Mouse (Mus musculus) cerebellum, postnatal 14 days (tissue): ENCODE results near the gene Fcnb.
A peak's percentile ranks its signal among the peaks of the same experiment; 100 is the strongest.

Source experiments
- DNase-seq, 2 experiments: peaks; one replicate each; pipeline ENCODE4 v3.0.0; 2021; ENCODE audit warnings: mixed read lengths in 2 of 2

Fcnb gene

GRCm38 (mm10) chr2:28084768-28085167 is at the start of gene Fcnb:
Gene Fcnb, minus strand, starts transcription at chr2:28084885.
- DNase-seq: no peak

GRCm38 (mm10) chr2:28133833-28134232 is 49.1 kb upstream of the Fcnb start:
- DNase-seq: peak; percentile 76 to 79

GRCm38 (mm10) chr2:28132117-28132516 is 47.4 kb upstream of the Fcnb start:
- DNase-seq: no peak

GRCm38 (mm10) chr2:28126763-28127438 is 42.2 kb upstream of the Fcnb start:
- DNase-seq: no peak

GRCm38 (mm10) chr2:28123910-28124309 is 39.2 kb upstream of the Fcnb start:
- DNase-seq: no peak

GRCm38 (mm10) chr2:28121309-28121708 is 36.6 kb upstream of the Fcnb start:
- no peak for DNase-seq

- DNase-seq: no peak
Measured at GRCm38 (mm10) chr2:28120342-28120741, 35.7 kb upstream of the Fcnb start.

GRCm38 (mm10) chr2:28118518-28119116 is 33.9 kb upstream of the Fcnb start:
- peak in 1 of 2 experiments; percentile 37 for DNase-seq

GRCm38 (mm10) chr2:28117490-28118308 is 33.0 kb upstream of the Fcnb start:
- no peak for DNase-seq

- no peak for DNase-seq
Measured at GRCm38 (mm10) chr2:28108763-28109162, 24.1 kb upstream of the Fcnb start.

- DNase-seq: no peak
Measured at GRCm38 (mm10) chr2:28106002-28106401, 21.3 kb upstream of the Fcnb start.

- no peak for DNase-seq
Measured at GRCm38 (mm10) chr2:28103653-28104052, 19.0 kb upstream of the Fcnb start.

- DNase-seq: no peak
Measured at GRCm38 (mm10) chr2:28101892-28102291, 17.2 kb upstream of the Fcnb start.

- no peak for DNase-seq
Measured at GRCm38 (mm10) chr2:28100796-28101483, 16.3 kb upstream of the Fcnb start.

- DNase-seq: peak; percentile 24 to 30
Measured at GRCm38 (mm10) chr2:28098547-28099505, 14.1 kb upstream of the Fcnb start.

- no peak for DNase-seq
Measured at GRCm38 (mm10) chr2:28096751-28097309, 12.1 kb upstream of the Fcnb start.

- DNase-seq: no peak
Measured at GRCm38 (mm10) chr2:28092099-28092498, 7.4 kb upstream of the Fcnb start.

- DNase-seq: no peak
Measured at GRCm38 (mm10) chr2:28091042-28091441, 6.4 kb upstream of the Fcnb start.

- DNase-seq: no peak
Measured at GRCm38 (mm10) chr2:28090299-28091008, 5.8 kb upstream of the Fcnb start.

- DNase-seq: no peak
Measured at GRCm38 (mm10) chr2:28089095-28089494, 4.4 kb upstream of the Fcnb start.

GRCm38 (mm10) chr2:28086112-28086511 is 1.4 kb upstream of the Fcnb start:
- DNase-seq: peak in 1 of 2 experiments; percentile 19
